Mouse (Mus musculus): ENCODE data around the gene Cxcl15. TPM values are rescaled to one million over a fixed set of nuclear protein-coding genes. Genes with fewer than 3 reads are reported as not detected.
"Not testable (repeated sequence)": the region's sequence is repeated elsewhere in the genome, so short reads cannot be mapped to it uniquely, and the experiment has no call there.

Cxcl15 gene
- total RNA-seq, 2 experiments from 2014 or later: not detected

GRCm38 (mm10) chr5:90789306-90790073, 4.8 kb upstream of the Cxcl15 start:
- DNase-seq: no peak
- intact Hi-C loops (cut with DNase I): loop anchor here (2.0 to 5.0 kb wide), 2 partner anchors 113 to 129 kb away; partner anchors contain the start of gene Cxcl2

- intact Hi-C loops (cut with DNase I): no loop called here
- DNase-seq: no peak
Measured at GRCm38 (mm10) chr5:90790074-90790502, 4.2 kb upstream of the Cxcl15 start.

- intact Hi-C loops (cut with DNase I); DNase-seq: not testable (repeated sequence)
Measured at GRCm38 (mm10) chr5:90795392-90795791, 1.1 kb downstream of the Cxcl15 start.

GRCm38 (mm10) chr5:90804574-90804973, 10.2 kb downstream of the Cxcl15 start:
- DNase-seq: no peak
- intact Hi-C loops (cut with DNase I): no loop called here

- intact Hi-C loops (cut with DNase I): no loop called here
- no peak for DNase-seq
Measured at GRCm38 (mm10) chr5:90806050-90806449, 11.7 kb downstream of the Cxcl15 start.

- intact Hi-C loops (cut with DNase I): no loop called here
- DNase-seq: no peak
Measured at GRCm38 (mm10) chr5:90807176-90807950, 13.0 kb downstream of the Cxcl15 start.

- DNase-seq: no peak
- intact Hi-C loops (cut with DNase I): no loop called here
Measured at GRCm38 (mm10) chr5:90819756-90820155, 25.4 kb downstream of the Cxcl15 start.

GRCm38 (mm10) chr5:90832145-90832767, 37.9 kb downstream of the Cxcl15 start:
- intact Hi-C loops (cut with DNase I): no loop called here
- peak; percentile 24 to 44 for DNase-seq

GRCm38 (mm10) chr5:90832768-90833388, 38.5 kb downstream of the Cxcl15 start:
- peak; percentile 21 to 42 for DNase-seq
- intact Hi-C loops (cut with DNase I): no loop called here

GRCm38 (mm10) chr5:90834436-90834835, 40.1 kb downstream of the Cxcl15 start:
- intact Hi-C loops (cut with DNase I): no loop called here
- no peak for DNase-seq

- intact Hi-C loops (cut with DNase I): no loop called here
- peak; percentile 56 to 60 for DNase-seq
Measured at GRCm38 (mm10) chr5:90838582-90838981, 44.2 kb downstream of the Cxcl15 start.

GRCm38 (mm10) chr5:90840902-90841869, 46.9 kb downstream of the Cxcl15 start:
- intact Hi-C loops (cut with DNase I): no loop called here
- peak in 1 of 2 experiments; percentile 42 for DNase-seq

GRCm38 (mm10) chr5:90843891-90844290, 49.6 kb downstream of the Cxcl15 start:
- intact Hi-C loops (cut with DNase I): no loop called here
- DNase-seq: no peak

- intact Hi-C loops (cut with DNase I); DNase-seq: not testable (repeated sequence)
Measured at GRCm38 (mm10) chr5:90850096-90850495, 55.8 kb downstream of the Cxcl15 start.

- DNase-seq; intact Hi-C loops (cut with DNase I): not testable (repeated sequence)
Measured at GRCm38 (mm10) chr5:90851391-90851790, 57.1 kb downstream of the Cxcl15 start.

Small RNA genes within 50 kb of the gene (microRNA-seq; reads per million reads assigned to microRNA genes)
- 0 reads per million in 2 experiments for gene Gm24322

Other genes starting within 250 kb of the Cxcl15 start
- not detected for gene 5830473C10Rik, start 233.4 kb upstream of the Cxcl15 start, total RNA-seq (2021)
- gene Rassf6, start 153.9 kb upstream of the Cxcl15 start, total RNA-seq (2021): under 1 TPM in 1 of 2 experiments, not detected in 1; 0.38 TPM
- not detected for gene Cxcl5, start 35.2 kb upstream of the Cxcl15 start, total RNA-seq (2021)
- 1 to 10 TPM; 2.2 to 6.6 TPM for gene Ppbp, start 26.0 kb upstream of the Cxcl15 start, total RNA-seq (2021)
- 10 to 100 TPM; 33.7 to 39.0 TPM for gene Pf4, start 22.1 kb upstream of the Cxcl15 start, total RNA-seq (2021)
- gene Cxcl3, start 8.4 kb upstream of the Cxcl15 start, total RNA-seq (2021): not detected
- under 1 TPM; 0.69 to 0.74 TPM for gene Cxcl1, start 96.7 kb downstream of the Cxcl15 start, total RNA-seq (2021)
- gene Cxcl2, start 109.3 kb downstream of the Cxcl15 start, total RNA-seq (2021): not detected
- 10 to 100 TPM; 16.2 to 19.2 TPM for gene Mthfd2l, start 136.6 kb downstream of the Cxcl15 start, total RNA-seq (2021)
- under 1 TPM; 0.30 to 0.34 TPM for gene Epgn, start 232.9 kb downstream of the Cxcl15 start, total RNA-seq (2021)